Mouse (Mus musculus): ENCODE data around the gene Casd1. TPM values are rescaled to one million over a fixed set of nuclear protein-coding genes. Genes with fewer than 3 reads are reported as not detected.
"Not testable (repeated sequence)": the region's sequence is repeated elsewhere in the genome, so short reads cannot be mapped to it uniquely, and the experiment has no call there.

Casd1 gene
- polyA plus RNA-seq, 2 experiments from 2014 or later: 10.1 to 12.2 TPM

DNA sequence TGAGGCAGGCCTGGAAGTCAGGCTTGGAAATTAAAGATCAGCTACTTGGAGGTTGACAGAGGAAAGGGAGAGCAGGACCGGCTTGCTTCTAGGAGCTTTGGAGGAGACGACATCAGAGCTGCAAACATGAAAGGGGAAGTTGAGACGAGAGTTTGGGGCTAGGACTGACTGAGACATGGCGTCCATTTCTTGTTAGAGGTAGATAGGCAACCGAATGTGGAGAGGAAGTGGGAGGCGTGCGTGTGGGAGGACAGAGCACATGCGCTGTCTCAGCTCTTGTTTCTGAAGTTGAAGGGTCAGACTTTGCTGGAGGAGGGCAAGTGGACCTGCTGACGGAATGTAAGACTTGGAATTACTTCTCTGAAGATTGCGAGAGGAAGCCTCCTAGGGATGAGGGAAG is 17.3 kb downstream of the Casd1 start:
- no peak for ATAC-seq

- ATAC-seq: no peak
These were observed 30.8 kb downstream of the Casd1 start for GRCm38 (mm10) chr6:4631464-4631863.

DNA sequence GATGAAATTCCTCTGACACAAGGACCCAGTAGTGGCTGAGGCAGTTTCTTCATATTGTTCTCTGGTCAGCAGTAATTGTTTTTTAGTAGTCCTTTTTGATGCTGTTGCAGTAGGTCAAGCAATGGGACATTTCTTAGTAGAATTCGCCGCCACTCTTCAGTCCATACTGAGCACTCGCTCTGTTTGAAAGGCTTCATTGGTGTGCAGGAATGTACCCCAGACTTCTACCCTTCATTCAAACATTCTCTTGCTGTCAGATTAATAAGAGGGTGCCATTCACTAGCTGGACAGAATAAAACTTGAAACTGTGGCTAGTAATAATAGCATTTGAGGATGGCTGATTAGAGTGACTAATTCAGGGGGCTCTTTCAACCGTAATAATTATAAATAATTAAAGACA is 32.5 kb downstream of the Casd1 start:
- ATAC-seq: no peak

DNA sequence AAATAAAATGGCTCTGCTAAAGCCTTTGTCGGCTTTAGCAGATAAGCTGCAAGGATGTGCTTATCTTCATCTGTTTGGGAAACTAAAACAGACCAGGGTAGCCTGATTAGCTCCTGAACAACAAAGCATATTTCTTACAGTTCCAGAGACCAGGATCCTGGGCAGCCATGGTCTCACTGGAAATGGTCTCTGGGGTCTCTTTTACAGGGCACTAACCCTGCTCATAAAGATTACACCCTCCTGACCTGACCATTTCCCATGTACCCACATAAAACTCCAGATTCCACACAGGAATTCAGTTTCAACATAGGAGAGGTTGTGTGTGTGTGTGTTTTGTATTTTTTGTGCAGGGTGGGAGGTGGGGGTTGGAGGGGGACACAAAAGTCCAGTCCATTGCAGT is 34.2 kb downstream of the Casd1 start:
- ATAC-seq: no peak

DNA sequence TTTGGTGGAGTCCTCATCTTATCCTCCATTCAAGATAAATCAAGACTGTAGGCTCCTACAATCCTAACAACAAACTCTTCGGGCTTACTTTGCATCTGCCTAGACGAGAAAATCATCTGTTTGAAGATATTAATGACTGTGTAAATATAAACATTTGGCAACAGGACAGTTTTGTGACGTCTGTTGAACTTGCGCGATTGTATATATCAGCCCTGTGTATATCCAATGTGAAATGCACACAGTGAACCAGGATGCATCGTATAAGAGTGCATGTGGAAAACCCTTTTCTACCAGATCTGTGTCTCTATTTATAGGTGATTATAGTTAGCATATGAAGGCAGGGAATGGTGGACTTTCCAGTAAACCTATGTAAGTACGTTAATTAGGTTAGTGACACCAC is 41.4 kb downstream of the Casd1 start:
- ATAC-seq: no peak

- no peak for ATAC-seq
These were observed 46.7 kb downstream of the Casd1 start for GRCm38 (mm10) chr6:4647351-4647750.

GRCm38 (mm10) chr6:4652596-4653134 is 52.0 kb downstream of the Casd1 start:
- ATAC-seq: no peak

DNA sequence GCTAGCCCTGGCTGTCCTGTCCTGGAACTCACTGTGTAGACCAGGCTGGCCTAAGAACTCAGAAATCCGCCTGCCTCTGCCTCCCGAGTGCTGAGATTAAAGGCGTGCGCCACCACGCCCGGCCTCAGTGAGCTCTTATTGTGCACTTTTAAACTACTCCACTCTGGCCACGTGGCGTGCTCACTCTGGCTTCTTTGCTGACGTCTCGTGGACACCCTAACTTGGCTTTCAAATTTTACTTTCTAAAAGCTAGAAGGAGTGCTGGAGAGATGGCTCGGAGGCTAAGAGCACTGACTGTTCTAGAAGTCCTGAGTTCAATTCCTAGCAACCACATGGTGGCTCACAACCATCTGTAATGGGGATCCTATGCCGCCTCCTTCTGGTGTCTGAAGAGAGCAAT is 53.1 kb downstream of the Casd1 start:
- not testable (repeated sequence) for ATAC-seq

DNA sequence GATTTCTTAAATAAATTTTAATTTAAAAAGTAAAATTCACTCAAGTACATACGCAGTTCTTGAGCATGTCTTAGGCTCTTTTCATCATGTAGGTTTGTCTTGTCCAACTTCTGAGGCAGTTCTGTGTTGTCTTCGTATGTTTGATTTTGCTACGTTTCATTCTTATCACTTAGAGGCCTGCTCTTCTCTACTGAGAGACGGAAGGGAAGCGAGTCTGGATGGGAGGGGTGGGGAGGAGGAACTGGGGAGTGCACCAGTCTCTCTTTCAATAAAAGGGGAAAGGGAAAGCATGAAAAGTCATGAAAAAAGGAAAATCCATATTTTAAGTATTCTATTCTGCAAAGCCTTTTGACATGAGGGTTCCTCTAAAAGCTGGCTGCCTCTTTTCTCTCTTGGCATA is 54.8 kb downstream of the Casd1 start:
- ATAC-seq: no peak

DNA sequence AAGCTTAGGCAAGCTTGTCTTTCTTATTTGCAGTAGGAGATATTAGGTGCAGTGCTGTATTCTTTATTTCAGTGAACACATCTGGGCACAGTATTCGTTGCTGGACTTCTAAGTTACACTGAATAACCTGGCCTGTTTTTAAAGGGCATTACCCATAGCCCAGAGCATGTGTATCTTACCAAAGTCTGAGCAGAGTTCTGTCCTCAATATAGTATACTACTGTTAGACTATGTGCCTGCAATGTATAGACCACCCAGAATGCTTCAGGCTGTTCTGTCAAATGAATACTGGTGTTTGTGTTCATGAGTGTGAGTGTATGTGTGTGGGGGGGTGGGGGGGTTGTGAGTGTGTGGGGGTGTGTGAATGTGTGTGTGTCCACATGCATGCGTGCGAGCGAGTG is 55.3 kb downstream of the Casd1 start:
- no peak for ATAC-seq

DNA sequence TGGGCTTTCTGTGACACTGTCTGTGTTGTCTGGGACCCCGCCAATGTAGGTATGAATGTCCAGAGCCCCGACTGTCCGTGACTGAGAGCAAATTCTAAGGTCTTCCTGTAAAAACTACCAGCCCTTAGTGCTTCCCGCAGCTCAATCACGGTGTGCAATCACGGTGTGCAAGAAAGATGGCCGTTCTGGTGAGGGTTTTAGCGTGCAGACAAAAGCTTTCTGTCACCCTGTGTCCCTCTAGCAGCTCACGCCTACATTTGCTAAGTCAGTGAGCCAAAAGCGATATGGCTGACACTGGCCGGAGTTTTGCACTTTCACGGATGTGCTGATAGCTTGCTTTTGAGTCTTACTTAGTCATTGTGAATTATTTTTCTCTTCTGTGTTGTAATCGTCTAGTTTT is 58.2 kb downstream of the Casd1 start:
- no peak for ATAC-seq

GRCm38 (mm10) chr6:4663516-4663915 is 62.9 kb downstream of the Casd1 start:
- ATAC-seq: no peak

GRCm38 (mm10) chr6:4664313-4664712 is 63.7 kb downstream of the Casd1 start:
- no peak for ATAC-seq

GRCm38 (mm10) chr6:4665154-4665553 is 64.5 kb downstream of the Casd1 start:
- no peak for ATAC-seq

- no peak for ATAC-seq
These were observed 76.7 kb downstream of the Casd1 start for GRCm38 (mm10) chr6:4677356-4677761.

DNA sequence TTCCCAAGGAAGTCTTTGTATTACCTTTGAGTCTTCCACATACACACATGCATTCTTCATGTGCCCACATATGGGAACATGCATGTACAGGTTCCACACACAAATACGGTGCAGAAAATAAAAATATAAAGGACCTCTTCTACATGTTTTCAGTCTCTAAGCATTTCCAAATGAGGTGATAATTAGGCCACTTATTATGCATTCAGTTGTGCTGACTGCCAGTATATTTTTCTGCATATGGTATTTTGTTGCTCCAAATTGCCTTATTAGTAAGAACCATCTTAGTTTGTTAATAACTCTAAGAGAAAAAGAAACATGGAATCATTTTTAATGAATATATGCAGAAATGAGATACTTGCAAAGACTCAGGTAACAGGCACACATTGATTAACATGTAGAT is 79.3 kb downstream of the Casd1 start:
- no peak for ATAC-seq

DNA sequence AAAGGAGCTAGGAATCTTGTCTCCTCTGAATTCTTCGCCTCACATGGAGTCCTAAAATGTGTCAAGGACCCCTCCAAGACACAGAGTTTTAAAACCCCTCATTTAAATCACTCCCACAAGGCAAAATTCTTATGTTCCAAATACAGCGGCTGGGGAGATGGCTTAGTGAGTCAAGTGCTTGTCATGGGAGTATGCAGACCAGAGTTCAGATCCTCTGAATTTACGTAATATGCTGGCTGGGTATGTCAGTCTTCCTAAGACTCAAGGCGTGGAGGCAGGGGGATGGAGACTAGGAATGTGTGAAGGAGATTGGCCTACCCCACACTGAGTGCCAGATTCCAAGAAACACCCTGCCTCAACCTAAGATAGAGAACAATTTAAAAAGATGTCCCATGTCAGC is 79.9 kb downstream of the Casd1 start:
- ATAC-seq: no peak

DNA sequence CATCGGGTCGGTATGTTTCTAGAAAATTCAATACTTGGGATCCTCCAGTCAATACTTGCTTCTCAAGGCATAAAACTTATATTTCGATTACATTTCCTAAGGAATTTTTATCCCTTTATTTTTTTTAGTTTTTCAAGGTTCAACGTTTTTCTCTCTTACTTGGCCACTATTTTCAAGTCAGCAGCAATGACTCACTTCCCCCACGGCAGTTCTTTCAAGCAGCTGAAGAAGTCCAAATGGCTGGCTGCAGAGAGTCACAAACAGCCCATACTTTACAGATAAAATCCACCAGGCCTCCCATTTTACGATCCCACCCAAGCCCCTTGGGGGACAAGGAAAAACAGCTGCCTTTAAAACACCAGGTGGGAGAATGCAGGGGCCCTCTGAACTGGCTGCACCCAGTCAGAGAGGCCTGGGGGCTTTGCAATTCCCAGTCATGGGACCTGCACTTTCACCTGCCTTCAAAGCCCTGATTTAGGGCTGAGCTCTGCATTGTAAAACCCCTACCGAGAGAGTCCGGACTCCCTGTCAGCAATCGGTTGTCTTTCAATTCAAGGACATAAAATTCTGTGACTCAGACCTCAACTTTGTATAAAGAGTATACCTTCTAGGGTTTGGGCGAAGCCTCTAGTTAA is 84.2 kb downstream of the Casd1 start:
- ATAC-seq: no peak

DNA sequence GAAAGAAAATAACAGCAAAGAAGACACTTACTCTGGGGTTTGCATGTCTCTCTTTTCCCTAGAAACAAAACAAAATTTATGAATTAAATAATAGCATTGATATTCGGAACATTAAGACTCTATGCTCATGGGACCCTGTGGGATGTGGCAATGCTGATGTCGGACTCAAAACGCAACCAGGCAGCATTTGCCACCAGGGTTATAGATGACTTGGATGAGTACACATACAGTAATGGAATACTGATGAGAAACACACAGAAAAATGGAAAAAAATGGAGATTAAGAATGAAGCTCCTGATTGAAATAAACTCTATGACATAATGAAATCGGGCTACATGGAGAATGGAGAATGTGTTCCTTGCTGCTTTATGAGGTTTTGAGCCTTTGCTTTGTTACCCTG is 89.8 kb downstream of the Casd1 start:
- no peak for ATAC-seq

Other genes with a start within 250 kb of the Casd1 start
- gene Col1a2, start 96.0 kb upstream of the Casd1 start, polyA plus RNA-seq (2017; shearing (Covaris generic)): under 1 TPM in 1 of 2 experiments, not detected in 1; 0.14 TPM
- gene Sgce, start 146.4 kb downstream of the Casd1 start, polyA plus RNA-seq (2017; shearing (Covaris generic)): under 1 TPM in 1 of 2 experiments, not detected in 1; 0.15 TPM
- not detected for gene Peg10, start 146.5 kb downstream of the Casd1 start, polyA plus RNA-seq (2017; shearing (Covaris generic))